Mouse (Mus musculus): ENCODE measurements around the gene Itgb1.

Itgb1 gene

GRCm38 (mm10) chr8:128685507-128686428 is at the start of gene Itgb1:
Itgb1 (plus strand) TSS chr8:128685654.
- peak; percentile 99 for DNase-seq (ENCODE audit: low read depth, low spot score)

- DNase-seq (ENCODE audit: low read depth, low spot score) = no peak
Measured at GRCm38 (mm10) chr8:128643104-128643503, 42.4 kb upstream of the Itgb1 start.

GRCm38 (mm10) chr8:128645452-128645851 is 40.0 kb upstream of the Itgb1 start:
- no peak for DNase-seq (ENCODE audit: low read depth, low spot score)

GRCm38 (mm10) chr8:128646456-128646855 is 39.0 kb upstream of the Itgb1 start:
- no peak for DNase-seq (ENCODE audit: low read depth, low spot score)

GRCm38 (mm10) chr8:128648071-128648470 is 37.4 kb upstream of the Itgb1 start:
- DNase-seq (ENCODE audit: low read depth, low spot score) = no peak

GRCm38 (mm10) chr8:128650331-128650855 is 35.1 kb upstream of the Itgb1 start:
- DNase-seq (ENCODE audit: low read depth, low spot score) = no peak

- peak; percentile 57 for DNase-seq (ENCODE audit: low read depth, low spot score)
Measured at GRCm38 (mm10) chr8:128652399-128653109, 32.9 kb upstream of the Itgb1 start.

- no peak for DNase-seq (ENCODE audit: low read depth, low spot score)
Measured at GRCm38 (mm10) chr8:128653642-128654364, 31.7 kb upstream of the Itgb1 start.

- peak; percentile 78 for DNase-seq (ENCODE audit: low read depth, low spot score)
Measured at GRCm38 (mm10) chr8:128654365-128655099, 30.9 kb upstream of the Itgb1 start.

- DNase-seq (ENCODE audit: low read depth, low spot score) = no peak
Measured at GRCm38 (mm10) chr8:128662144-128662543, 23.3 kb upstream of the Itgb1 start.

- DNase-seq (ENCODE audit: low read depth, low spot score) = no peak
Measured at GRCm38 (mm10) chr8:128662696-128663095, 22.8 kb upstream of the Itgb1 start.

GRCm38 (mm10) chr8:128663106-128663505 is 22.3 kb upstream of the Itgb1 start:
- DNase-seq (ENCODE audit: low read depth, low spot score) = no peak

- DNase-seq (ENCODE audit: low read depth, low spot score) = no peak
Measured at GRCm38 (mm10) chr8:128666576-128667263, 18.7 kb upstream of the Itgb1 start.

GRCm38 (mm10) chr8:128671813-128672212 is 13.6 kb upstream of the Itgb1 start:
- no peak for DNase-seq (ENCODE audit: low read depth, low spot score)

- DNase-seq (ENCODE audit: low read depth, low spot score) = no peak
Measured at GRCm38 (mm10) chr8:128672441-128672840, 13.0 kb upstream of the Itgb1 start.

GRCm38 (mm10) chr8:128672950-128673349 is 12.5 kb upstream of the Itgb1 start:
- no peak for DNase-seq (ENCODE audit: low read depth, low spot score)

GRCm38 (mm10) chr8:128675848-128676629 is 9.4 kb upstream of the Itgb1 start:
- no peak for DNase-seq (ENCODE audit: low read depth, low spot score)

- no peak for DNase-seq (ENCODE audit: low read depth, low spot score)
Measured at GRCm38 (mm10) chr8:128679909-128680308, 5.5 kb upstream of the Itgb1 start.

GRCm38 (mm10) chr8:128680548-128681325 is 4.7 kb upstream of the Itgb1 start:
- DNase-seq (ENCODE audit: low read depth, low spot score) = peak; percentile 19

Data from ZHBTc4 (cell line).